Mouse (Mus musculus): ENCODE data around the gene Folr2. TPM values are rescaled to one million over a fixed set of nuclear protein-coding genes. Genes with fewer than 3 reads are reported as not detected.

Gene Folr2
- polyA plus RNA-seq, 1 experiment from 2014 or later = 2.3 TPM

- no peaks in the 10 kb centered on the region; the same call in 1 of the 2 replicates for H3K27me3 ChIP-seq (replicated peaks)
Observed at GRCm38 (mm10) chr7:101833916-101834584, 22.9 kb downstream of the Folr2 start.

GRCm38 (mm10) chr7:101833352-101833751 lies 23.6 kb downstream of the Folr2 start:
- Histone ChIP-seq H3K36me3 (replicated peaks) (no peaks in the 10 kb centered on the region), H3K4me1 (peaks cover 27% of the 10 kb centered on the region), H3K9ac (no peak overlapping the region), H3K4me2 (no peak overlapping the region), H3K9me3 (no peaks in the 10 kb centered on the region), H3K4me3 (no peak overlapping the region), H3K27ac (no peak overlapping the region), H3K27me3 (replicated peaks) (no peaks in the 10 kb centered on the region; the same call in 1 of the 2 replicates)
- 80% methylated on average over 5 of the region's 5 CpGs for WGBS
- no peak for ATAC-seq (replicated peaks)

More at GRCm38 (mm10) chr7:101833916-101834584, 22.9 kb downstream of the Folr2 start:
- Histone ChIP-seq H3K4me2 (no peak overlapping the region), H3K27ac (no peak overlapping the region), H3K9me3 (no peaks in the 10 kb centered on the region), H3K9ac (no peak overlapping the region), H3K36me3 (replicated peaks) (no peaks in the 10 kb centered on the region), H3K4me1 (peaks cover 29% of the 10 kb centered on the region), H3K4me3 (no peak overlapping the region)
- no peak for ATAC-seq (replicated peaks)
- 58% methylated on average over 3 of the region's 3 CpGs for WGBS

GRCm38 (mm10) chr7:101832372-101832771 lies 24.6 kb downstream of the Folr2 start:
- Histone ChIP-seq H3K27ac (no peak overlapping the region), H3K4me2 (no peak overlapping the region), H3K4me1 (peaks cover 19% of the 10 kb centered on the region), H3K4me3 (no peak overlapping the region), H3K27me3 (replicated peaks) (no peaks in the 10 kb centered on the region), H3K9me3 (no peaks in the 10 kb centered on the region), H3K9ac (no peak overlapping the region), H3K36me3 (replicated peaks) (no peaks in the 10 kb centered on the region)
- WGBS = 97% methylated on average over 4 of the region's 4 CpGs
- no peak for ATAC-seq (replicated peaks)

GRCm38 (mm10) chr7:101831437-101831836 lies 25.6 kb downstream of the Folr2 start:
- WGBS = 94% methylated on average over 8 of the region's 8 CpGs
- Histone ChIP-seq H3K27ac (no peak overlapping the region), H3K4me2 (no peak overlapping the region), H3K4me3 (no peak overlapping the region), H3K4me1 (peaks cover 10% of the 10 kb centered on the region), H3K9me3 (no peaks in the 10 kb centered on the region), H3K27me3 (replicated peaks) (no peaks in the 10 kb centered on the region), H3K36me3 (replicated peaks) (no peaks in the 10 kb centered on the region), H3K9ac (no peak overlapping the region)
- no peak for ATAC-seq (replicated peaks)

GRCm38 (mm10) chr7:101830373-101830772 lies 26.6 kb downstream of the Folr2 start:
- no peak overlapping the region for H3K4me2 ChIP-seq
- ATAC-seq (replicated peaks) = no peak
- H3K36me3 ChIP-seq (replicated peaks) = no peaks in the 10 kb centered on the region
- no peak overlapping the region for H3K27ac ChIP-seq
- 100% methylated on average over 3 of the region's 3 CpGs for WGBS
- H3K4me1 ChIP-seq = 0 out of 2 replicates have a peak, but pooled peaks cover 5% of the 10 kb centered on the region
- H3K9me3 ChIP-seq = no peaks in the 10 kb centered on the region
- H3K9ac ChIP-seq = no peak overlapping the region
- no peak overlapping the region for H3K4me3 ChIP-seq
- no peaks in the 10 kb centered on the region for H3K27me3 ChIP-seq (replicated peaks)

- Histone ChIP-seq H3K36me3 (replicated peaks) (no peaks in the 10 kb centered on the region), H3K9ac (no peak overlapping the region), H3K9me3 (no peaks in the 10 kb centered on the region), H3K27ac (no peak overlapping the region), H3K4me3 (no peak overlapping the region), H3K4me1 (peaks cover 26% of the 10 kb centered on the region), H3K27me3 (replicated peaks) (peaks cover 45% of the 10 kb centered on the region), H3K4me2 (no peak overlapping the region)
- ATAC-seq (replicated peaks) = no peak
- 86% methylated on average over 18 of the region's 18 CpGs for WGBS
Observed at GRCm38 (mm10) chr7:101823758-101824630, 33.0 kb downstream of the Folr2 start.

GRCm38 (mm10) chr7:101822836-101823757 lies 33.9 kb downstream of the Folr2 start:
- 33% methylated on average over 31 of the region's 32 CpGs for WGBS
- H3K36me3 ChIP-seq (replicated peaks) = no peaks in the 10 kb centered on the region

GRCm38 (mm10) chr7:101821571-101822501 lies 35.2 kb downstream of the Folr2 start:
- no peak overlapping the region for H3K27ac ChIP-seq
- peak; percentile 59 for ATAC-seq (replicated peaks)
- WGBS = under 1% methylated on average over 67 of the region's 71 CpGs

More at GRCm38 (mm10) chr7:101822836-101823757, 33.9 kb downstream of the Folr2 start:
- no peak overlapping the region for H3K4me2 ChIP-seq
- peaks cover 30% of the 10 kb centered on the region for H3K4me1 ChIP-seq
- peaks cover 53% of the 10 kb centered on the region for H3K27me3 ChIP-seq (replicated peaks)
- no peak overlapping the region for H3K27ac ChIP-seq
- H3K9ac ChIP-seq = no peak overlapping the region
- no peaks in the 10 kb centered on the region for H3K9me3 ChIP-seq
- peak; percentile 24 for ATAC-seq (replicated peaks)
- H3K4me3 ChIP-seq = no peak overlapping the region

GRCm38 (mm10) chr7:101820295-101821030 lies 36.5 kb downstream of the Folr2 start:
- Histone ChIP-seq H3K4me3 (peak overlapping the region; percentile 34), H3K4me2 (peak overlapping the region; percentile 60), H3K9me3 (no peaks in the 10 kb centered on the region), H3K9ac (no peak overlapping the region; the same call in 1 of the 2 replicates), H3K27ac (no peak overlapping the region), H3K4me1 (peaks cover 35% of the 10 kb centered on the region), H3K27me3 (replicated peaks) (peaks cover 71% of the 10 kb centered on the region), H3K36me3 (replicated peaks) (no peaks in the 10 kb centered on the region)
- ATAC-seq (replicated peaks) = no peak
- 3% methylated on average over 35 of the region's 35 CpGs for WGBS

More at GRCm38 (mm10) chr7:101821571-101822501, 35.2 kb downstream of the Folr2 start:
- no peaks in the 10 kb centered on the region for H3K9me3 ChIP-seq
- peaks cover 65% of the 10 kb centered on the region for H3K27me3 ChIP-seq (replicated peaks)
- H3K9ac ChIP-seq = 0 out of 2 replicates have a peak overlapping the region, but pooled peaks have one; percentile 13
- H3K4me2 ChIP-seq = peak overlapping the region; percentile 60
- H3K4me1 ChIP-seq = peaks cover 35% of the 10 kb centered on the region
- peak overlapping the region; percentile 35 for H3K4me3 ChIP-seq
- H3K36me3 ChIP-seq (replicated peaks) = no peaks in the 10 kb centered on the region

GRCm38 (mm10) chr7:101817861-101818401 lies 39.1 kb downstream of the Folr2 start, which contains the start of gene Phox2a:
Gene Phox2a (plus strand): TSS chr7:101818313.
- Histone ChIP-seq H3K4me1 (peaks cover 31% of the 10 kb centered on the region), H3K27ac (no peak within 1 kb of the TSS), H3K4me2 (peak within 1 kb of the TSS; percentile 41), H3K9me3 (no peaks in the 10 kb centered on the region), H3K27me3 (replicated peaks) (peaks cover 65% of the 10 kb centered on the region), H3K4me3 (peak within 1 kb of the TSS; percentile 21), H3K36me3 (replicated peaks) (no peaks in the 10 kb centered on the region), H3K9ac (no peak within 1 kb of the TSS)
- ATAC-seq (replicated peaks) = 0 out of 2 replicates have a peak, but pooled peaks have one; percentile 15
- WGBS = under 1% methylated on average over 44 of the region's 45 CpGs
